Mouse (Mus musculus): Measurements from ENCODE around the gene Dock1. TPM values are rescaled to one million over a fixed set of nuclear protein-coding genes. Genes with fewer than 3 reads are reported as not detected.

Gene Dock1
- polyA plus RNA-seq, 1 experiment from 2014 or later = 17.8 TPM

- Histone ChIP-seq H3K27ac (ENCODE audit: low read length) (no peak overlapping the region), H3K4me3 (ENCODE audit: low read length) (no peak overlapping the region), H3K4me2 (ENCODE audit: low read depth, low read length) (no peak overlapping the region), H3K36me3 (ENCODE audit: control insufficient read depth, insufficient read depth) (no peaks in the 10 kb centered on the region), H3K9ac (ENCODE audit: low read length) (no peak overlapping the region), H3K27me3 (ENCODE audit: control insufficient read depth, insufficient read depth, low read length) (no peaks in the 10 kb centered on the region), H3K4me1 (ENCODE audit: control insufficient read depth, insufficient read depth, low read length) (no peaks in the 10 kb centered on the region; the same call in 1 of the 2 replicates), H3K9me3 (replicated peaks; ENCODE audit: control insufficient read depth, low read length) (no peaks in the 10 kb centered on the region)
- ATAC-seq (replicated peaks; ENCODE audit: extremely low read depth, insufficient read depth, low FRiP score) = no peak
- WGBS = 86% methylated on average over 6 of the region's 6 CpGs
Observed at GRCm38 (mm10) chr7:134688332-134688731, 17.9 kb downstream of the Dock1 start.

- WGBS = 74% methylated on average over 5 of the region's 5 CpGs
- H3K36me3 ChIP-seq (ENCODE audit: control insufficient read depth, insufficient read depth) = no peaks in the 10 kb centered on the region
- H3K4me3 ChIP-seq (ENCODE audit: low read length) = no peak overlapping the region
- no peaks in the 10 kb centered on the region for H3K27me3 ChIP-seq (ENCODE audit: control insufficient read depth, insufficient read depth, low read length)
- no peak overlapping the region for H3K9ac ChIP-seq (ENCODE audit: low read length)
- H3K4me1 ChIP-seq (ENCODE audit: control insufficient read depth, insufficient read depth, low read length) = no peaks in the 10 kb centered on the region; the same call in 1 of the 2 replicates
- ATAC-seq (replicated peaks; ENCODE audit: extremely low read depth, insufficient read depth, low FRiP score) = no peak
- no peaks in the 10 kb centered on the region for H3K9me3 ChIP-seq (replicated peaks; ENCODE audit: control insufficient read depth, low read length)
- H3K4me2 ChIP-seq (ENCODE audit: low read depth, low read length) = no peak overlapping the region
- no peak overlapping the region for H3K27ac ChIP-seq (ENCODE audit: low read length)
Observed at GRCm38 (mm10) chr7:134690118-134690517, 19.7 kb downstream of the Dock1 start.

- WGBS = 87% methylated on average over 3 of the region's 3 CpGs
Observed at GRCm38 (mm10) chr7:134690806-134691205, 20.4 kb downstream of the Dock1 start.

GRCm38 (mm10) chr7:134693325-134693724, 22.9 kb downstream of the Dock1 start:
- 89% methylated on average over 1 of the region's 1 CpGs for WGBS
- Histone ChIP-seq H3K27ac (ENCODE audit: low read length) (no peak overlapping the region), H3K27me3 (ENCODE audit: control insufficient read depth, insufficient read depth, low read length) (no peaks in the 10 kb centered on the region), H3K4me2 (ENCODE audit: low read depth, low read length) (no peak overlapping the region), H3K4me1 (ENCODE audit: control insufficient read depth, insufficient read depth, low read length) (peaks cover 9% of the 10 kb centered on the region), H3K9ac (ENCODE audit: low read length) (no peak overlapping the region), H3K9me3 (replicated peaks; ENCODE audit: control insufficient read depth, low read length) (no peaks in the 10 kb centered on the region), H3K36me3 (ENCODE audit: control insufficient read depth, insufficient read depth) (no peaks in the 10 kb centered on the region), H3K4me3 (ENCODE audit: low read length) (no peak overlapping the region)
- no peak; the same call in 1 of the 2 replicates for ATAC-seq (replicated peaks; ENCODE audit: extremely low read depth, insufficient read depth, low FRiP score)

More at GRCm38 (mm10) chr7:134690806-134691205, 20.4 kb downstream of the Dock1 start:
- H3K9me3 ChIP-seq (replicated peaks; ENCODE audit: control insufficient read depth, low read length) = no peaks in the 10 kb centered on the region
- no peak overlapping the region for H3K4me3 ChIP-seq (ENCODE audit: low read length)
- no peak overlapping the region for H3K9ac ChIP-seq (ENCODE audit: low read length)
- no peaks in the 10 kb centered on the region for H3K27me3 ChIP-seq (ENCODE audit: control insufficient read depth, insufficient read depth, low read length)
- no peaks in the 10 kb centered on the region for H3K36me3 ChIP-seq (ENCODE audit: control insufficient read depth, insufficient read depth)
- H3K4me1 ChIP-seq (ENCODE audit: control insufficient read depth, insufficient read depth, low read length) = no peaks in the 10 kb centered on the region; the same call in 1 of the 2 replicates
- ATAC-seq (replicated peaks; ENCODE audit: extremely low read depth, insufficient read depth, low FRiP score) = no peak
- no peak overlapping the region for H3K27ac ChIP-seq (ENCODE audit: low read length)
- H3K4me2 ChIP-seq (ENCODE audit: low read depth, low read length) = no peak overlapping the region

GRCm38 (mm10) chr7:134695431-134695830, 25.0 kb downstream of the Dock1 start:
- no peak overlapping the region for H3K4me2 ChIP-seq (ENCODE audit: low read depth, low read length)
- no peak overlapping the region for H3K4me3 ChIP-seq (ENCODE audit: low read length)
- H3K4me1 ChIP-seq (ENCODE audit: control insufficient read depth, insufficient read depth, low read length) = peaks cover 11% of the 10 kb centered on the region
- 78% methylated on average over 4 of the region's 4 CpGs for WGBS
- H3K36me3 ChIP-seq (ENCODE audit: control insufficient read depth, insufficient read depth) = no peaks in the 10 kb centered on the region
- H3K9me3 ChIP-seq (replicated peaks; ENCODE audit: control insufficient read depth, low read length) = no peaks in the 10 kb centered on the region
- H3K9ac ChIP-seq (ENCODE audit: low read length) = no peak overlapping the region
- no peaks in the 10 kb centered on the region for H3K27me3 ChIP-seq (ENCODE audit: control insufficient read depth, insufficient read depth, low read length)
- ATAC-seq (replicated peaks; ENCODE audit: extremely low read depth, insufficient read depth, low FRiP score) = no peak
- H3K27ac ChIP-seq (ENCODE audit: low read length) = no peak overlapping the region

- no peak for ATAC-seq (replicated peaks; ENCODE audit: extremely low read depth, insufficient read depth, low FRiP score)
- Histone ChIP-seq H3K9ac (ENCODE audit: low read length) (no peak overlapping the region), H3K9me3 (replicated peaks; ENCODE audit: control insufficient read depth, low read length) (no peaks in the 10 kb centered on the region), H3K4me3 (ENCODE audit: low read length) (no peak overlapping the region), H3K27ac (ENCODE audit: low read length) (no peak overlapping the region), H3K4me1 (ENCODE audit: control insufficient read depth, insufficient read depth, low read length) (peaks cover 11% of the 10 kb centered on the region; the same call in 1 of the 2 replicates), H3K27me3 (ENCODE audit: control insufficient read depth, insufficient read depth, low read length) (no peaks in the 10 kb centered on the region), H3K36me3 (ENCODE audit: control insufficient read depth, insufficient read depth) (no peaks in the 10 kb centered on the region), H3K4me2 (ENCODE audit: low read depth, low read length) (no peak overlapping the region)
- WGBS = 75% methylated on average over 10 of the region's 10 CpGs
Observed at GRCm38 (mm10) chr7:134696126-134696979, 25.9 kb downstream of the Dock1 start.

- ATAC-seq (replicated peaks; ENCODE audit: extremely low read depth, insufficient read depth, low FRiP score) = no peak
- Histone ChIP-seq H3K36me3 (ENCODE audit: control insufficient read depth, insufficient read depth) (no peaks in the 10 kb centered on the region), H3K9me3 (replicated peaks; ENCODE audit: control insufficient read depth, low read length) (no peaks in the 10 kb centered on the region), H3K4me3 (ENCODE audit: low read length) (no peak overlapping the region), H3K9ac (ENCODE audit: low read length) (no peak overlapping the region), H3K27ac (ENCODE audit: low read length) (no peak overlapping the region), H3K27me3 (ENCODE audit: control insufficient read depth, insufficient read depth, low read length) (no peaks in the 10 kb centered on the region), H3K4me1 (ENCODE audit: control insufficient read depth, insufficient read depth, low read length) (peaks cover 14% of the 10 kb centered on the region; the same call in 1 of the 2 replicates), H3K4me2 (ENCODE audit: low read depth, low read length) (no peak overlapping the region)
- WGBS = 64% methylated on average over 4 of the region's 4 CpGs
Observed at GRCm38 (mm10) chr7:134697479-134697878, 27.0 kb downstream of the Dock1 start.

GRCm38 (mm10) chr7:134698246-134698645, 27.8 kb downstream of the Dock1 start:
- Histone ChIP-seq H3K9me3 (replicated peaks; ENCODE audit: control insufficient read depth, low read length) (no peaks in the 10 kb centered on the region), H3K27me3 (ENCODE audit: control insufficient read depth, insufficient read depth, low read length) (no peaks in the 10 kb centered on the region), H3K4me2 (ENCODE audit: low read depth, low read length) (no peak overlapping the region), H3K36me3 (ENCODE audit: control insufficient read depth, insufficient read depth) (no peaks in the 10 kb centered on the region), H3K4me3 (ENCODE audit: low read length) (no peak overlapping the region), H3K27ac (ENCODE audit: low read length) (no peak overlapping the region), H3K4me1 (ENCODE audit: control insufficient read depth, insufficient read depth, low read length) (peaks cover 14% of the 10 kb centered on the region; the same call in 1 of the 2 replicates), H3K9ac (ENCODE audit: low read length) (no peak overlapping the region)
- WGBS = 74% methylated on average over 5 of the region's 5 CpGs
- no peak for ATAC-seq (replicated peaks; ENCODE audit: extremely low read depth, insufficient read depth, low FRiP score)

- no peaks in the 10 kb centered on the region for H3K27me3 ChIP-seq (ENCODE audit: control insufficient read depth, insufficient read depth, low read length)
- H3K9me3 ChIP-seq (replicated peaks; ENCODE audit: control insufficient read depth, low read length) = no peaks in the 10 kb centered on the region
- no peak for ATAC-seq (replicated peaks; ENCODE audit: extremely low read depth, insufficient read depth, low FRiP score)
- no peak overlapping the region for H3K27ac ChIP-seq (ENCODE audit: low read length)
- H3K4me3 ChIP-seq (ENCODE audit: low read length) = no peak overlapping the region
- no peaks in the 10 kb centered on the region for H3K36me3 ChIP-seq (ENCODE audit: control insufficient read depth, insufficient read depth)
- 86% methylated on average over 5 of the region's 5 CpGs for WGBS
- H3K4me2 ChIP-seq (ENCODE audit: low read depth, low read length) = no peak overlapping the region
- peaks cover 19% of the 10 kb centered on the region for H3K4me1 ChIP-seq (ENCODE audit: control insufficient read depth, insufficient read depth, low read length)
- H3K9ac ChIP-seq (ENCODE audit: low read length) = no peak overlapping the region
Observed at GRCm38 (mm10) chr7:134700001-134700400, 29.5 kb downstream of the Dock1 start.
